Mouse (Mus musculus): ENCODE results near the gene Pus7l.

Pus7l gene

GRCm38 (mm10) chr15:94543409-94544051 lies at the start of gene Pus7l, which contains the start of gene Irak4:
Pus7l (minus strand) TSS chr15:94543547.
Irak4 (plus strand) TSS chr15:94543643.
- DNase-seq (ENCODE audit: low spot score in 2 of 2) = peak; percentile 90 to 92

DNA sequence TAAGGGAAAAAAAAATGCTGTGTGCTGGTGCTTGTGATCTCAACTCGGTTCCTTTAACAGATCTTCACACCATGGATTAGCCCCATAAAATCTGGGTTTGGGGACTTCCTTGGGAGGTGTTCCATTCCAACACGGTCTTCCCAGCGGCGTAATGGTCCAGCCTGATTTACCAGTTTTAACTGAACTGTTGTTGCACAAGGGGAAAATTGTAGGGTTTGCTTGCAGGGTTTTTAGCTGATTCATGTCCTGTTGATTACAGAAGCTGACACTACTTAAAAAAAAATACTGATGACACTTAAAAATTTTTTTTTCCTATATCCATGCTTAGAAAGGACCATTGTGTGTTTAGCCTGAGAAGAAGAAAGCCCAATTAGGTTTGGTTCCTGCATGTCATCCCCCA lies 48.0 kb upstream of the Pus7l start:
- DNase-seq (ENCODE audit: low spot score in 2 of 2) = no peak

- no peak for DNase-seq (ENCODE audit: low spot score in 2 of 2)
Observed at GRCm38 (mm10) chr15:94590083-94590482, 46.7 kb upstream of the Pus7l start.

GRCm38 (mm10) chr15:94589219-94590075 lies 46.1 kb upstream of the Pus7l start, which contains the start of gene Twf1:
Twf1 (minus strand) TSS chr15:94589889.
- peak; percentile 97 to 98 for DNase-seq (ENCODE audit: low spot score in 2 of 2)

DNA sequence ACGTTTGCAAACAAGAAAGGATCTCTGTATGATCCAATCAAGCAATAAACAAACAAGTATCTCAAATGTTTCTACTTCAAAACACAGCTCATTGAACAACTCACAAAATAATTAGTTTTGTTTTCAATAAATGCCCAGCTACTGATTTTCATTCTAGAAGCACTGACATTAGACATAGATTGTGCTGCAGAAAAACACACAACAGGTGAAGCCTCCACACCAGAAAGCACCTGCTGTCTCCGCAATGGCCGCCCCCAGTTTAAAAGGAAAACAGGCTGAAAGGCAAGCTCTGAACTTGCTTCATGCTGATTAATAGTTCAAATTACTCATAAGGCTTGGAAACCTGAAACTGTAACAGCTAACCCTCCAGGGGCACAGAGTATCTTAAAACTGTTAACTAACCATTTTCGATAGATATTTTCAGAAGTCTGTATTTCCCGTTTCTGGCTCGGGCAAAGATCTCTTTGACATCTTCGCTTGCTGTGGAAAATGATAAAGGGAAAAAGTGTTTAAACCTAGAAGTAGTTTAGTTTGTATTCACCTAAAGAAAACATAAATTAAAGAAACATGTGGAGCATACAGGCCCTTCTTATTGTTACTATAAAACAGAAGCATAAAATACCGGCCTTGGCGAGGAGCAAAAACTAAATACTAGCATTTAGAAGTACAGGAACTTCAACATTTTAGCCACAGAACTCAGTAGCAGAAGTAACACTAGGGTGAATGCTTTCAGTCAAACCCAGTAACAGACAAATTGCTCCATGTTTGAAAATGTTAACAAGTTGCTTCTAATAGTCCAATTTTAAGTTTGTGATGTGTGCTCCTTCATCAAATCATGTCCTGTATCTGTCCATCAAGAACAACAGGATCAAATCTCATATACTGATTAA lies 44.7 kb upstream of the Pus7l start:
- DNase-seq (ENCODE audit: low spot score in 2 of 2) = no peak

GRCm38 (mm10) chr15:94584738-94585137 lies 41.4 kb upstream of the Pus7l start:
- DNase-seq (ENCODE audit: low spot score in 2 of 2) = no peak

GRCm38 (mm10) chr15:94583153-94583552 lies 39.8 kb upstream of the Pus7l start:
- no peak for DNase-seq (ENCODE audit: low spot score in 2 of 2)

- DNase-seq (ENCODE audit: low spot score in 2 of 2) = no peak
Observed at GRCm38 (mm10) chr15:94582000-94582593, 38.8 kb upstream of the Pus7l start.

GRCm38 (mm10) chr15:94574566-94575268 lies 31.4 kb upstream of the Pus7l start:
- no peak for DNase-seq (ENCODE audit: low spot score in 2 of 2)

DNA sequence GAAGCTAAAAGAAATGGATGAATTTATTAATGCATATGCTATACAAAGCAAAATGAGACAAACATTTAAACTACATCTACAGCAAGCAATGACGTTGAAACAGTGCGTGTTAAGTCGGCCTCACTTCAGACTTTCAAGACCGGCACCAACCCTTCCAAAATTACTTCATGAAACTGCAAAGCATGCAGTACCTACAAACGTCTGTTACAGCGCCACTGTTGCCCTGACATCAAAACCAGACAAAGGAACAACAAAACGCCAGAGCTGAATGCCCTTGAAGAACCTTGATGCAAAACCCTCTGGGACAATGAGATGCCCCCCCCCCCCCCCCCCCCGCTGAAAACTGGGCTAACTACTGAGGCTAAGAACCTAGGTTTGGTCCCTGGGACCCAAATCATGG lies 29.4 kb upstream of the Pus7l start:
- DNase-seq (ENCODE audit: low spot score in 2 of 2) = no peak

DNA sequence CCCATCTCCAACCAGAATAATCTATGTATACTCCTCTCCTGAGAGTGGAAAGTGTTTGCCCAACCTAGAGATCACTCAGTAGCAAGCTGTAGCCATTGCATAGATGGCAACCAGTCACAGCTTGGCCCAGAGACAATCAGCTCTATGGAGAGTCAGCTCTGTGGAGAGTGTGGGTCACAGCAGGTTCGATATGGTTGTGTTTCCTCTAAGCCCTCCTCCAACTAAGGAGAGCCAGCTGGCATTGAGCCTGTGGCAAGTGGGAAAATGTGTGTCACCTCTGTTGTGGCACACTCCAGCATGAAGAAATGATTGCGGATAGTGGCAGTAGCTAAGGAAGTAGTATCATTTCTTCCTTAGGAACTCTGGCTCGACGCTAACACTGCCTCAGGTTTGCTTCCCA lies 28.2 kb upstream of the Pus7l start:
- DNase-seq (ENCODE audit: low spot score in 2 of 2) = no peak

- no peak for DNase-seq (ENCODE audit: low spot score in 2 of 2)
Observed at GRCm38 (mm10) chr15:94568496-94569182, 25.3 kb upstream of the Pus7l start.

GRCm38 (mm10) chr15:94565854-94566253 lies 22.5 kb upstream of the Pus7l start:
- no peak for DNase-seq (ENCODE audit: low spot score in 2 of 2)

DNA sequence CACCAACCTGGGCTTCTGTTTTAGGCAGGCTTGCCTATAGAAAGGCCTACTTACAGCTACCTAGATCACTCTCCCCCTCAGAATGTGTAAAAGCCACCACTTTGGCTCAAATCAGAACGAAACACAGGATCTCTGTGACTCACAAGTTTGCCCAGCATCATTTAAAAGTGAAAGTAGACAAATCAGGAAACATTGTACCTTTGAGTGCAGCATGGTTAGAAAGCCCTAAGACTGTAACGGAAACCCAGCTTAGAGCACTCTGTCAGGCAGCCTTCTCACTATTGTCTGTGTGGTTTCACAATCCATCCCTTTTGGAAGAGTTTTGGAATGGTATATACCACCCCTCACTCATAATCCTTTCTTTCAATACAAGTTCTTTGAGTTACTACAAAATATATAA lies 21.6 kb upstream of the Pus7l start:
- no peak for DNase-seq (ENCODE audit: low spot score in 2 of 2)

- DNase-seq (ENCODE audit: low spot score in 2 of 2) = no peak
Observed at GRCm38 (mm10) chr15:94558895-94559656, 15.7 kb upstream of the Pus7l start.

- peak; percentile 93 to 95 for DNase-seq (ENCODE audit: low spot score in 2 of 2)
Observed at GRCm38 (mm10) chr15:94557442-94557841, 14.1 kb upstream of the Pus7l start.

GRCm38 (mm10) chr15:94553536-94553935 lies 10.2 kb upstream of the Pus7l start:
- no peak for DNase-seq (ENCODE audit: low spot score in 2 of 2)

- DNase-seq (ENCODE audit: low spot score in 2 of 2) = no peak
Observed at GRCm38 (mm10) chr15:94544844-94545243, 1.5 kb upstream of the Pus7l start.

GRCm38 (mm10) chr15:94544052-94544636 lies 797 bp upstream of the Pus7l start:
- no peak for DNase-seq (ENCODE audit: low spot score in 2 of 2)

Measured in right cerebral cortex, adult 2 months (tissue).